Mouse (Mus musculus) liver, embryonic 12.5 days (tissue): Measurements from ENCODE around the gene Alg2. TPM values are rescaled to one million over a fixed set of nuclear protein-coding genes. Genes with fewer than 3 reads are reported as not detected.

Experiments used
- ATAC-seq: fragments of 200-750 bp; cut with Nextera tagmentation; 2 replicates; pipeline ENCODE4 v1.8.0; 2017; ENCODE audit warnings: moderate number of reproducible peaks, mild to moderate bottlenecking, moderate library complexity
- H3K27ac ChIP-seq: fragments of 300-500 bp; sonication (generic); 2 replicates; pipeline ENCODE4 v1.5.1; 2016; ENCODE audit warnings: mild to moderate bottlenecking
- H3K27me3 ChIP-seq: fragments of 300-500 bp; sonication (generic); replicated peaks from 2 replicates; pipeline ENCODE4 v1.6.1; 2016; ENCODE audit warnings: mild to moderate bottlenecking, moderate library complexity
- H3K36me3 ChIP-seq: fragments of 300-500 bp; sonication (generic); 2 replicates; pipeline ENCODE4 v1.6.1; 2016; ENCODE audit warnings: mild to moderate bottlenecking, moderate library complexity
- H3K4me1 ChIP-seq: fragments of 300-500 bp; sonication (generic); 2 replicates; pipeline ENCODE4 v1.6.1; 2016
- H3K4me2 ChIP-seq: fragments of 300-500 bp; sonication (generic); 2 replicates; pipeline ENCODE4 v1.6.1; 2016; ENCODE audit warnings: mild to moderate bottlenecking, moderate library complexity
- H3K4me3 ChIP-seq: fragments of 300-500 bp; sonication (generic); 2 replicates; pipeline ENCODE4 v1.5.1; 2016; ENCODE audit warnings: mild to moderate bottlenecking, moderate library complexity
- H3K9ac ChIP-seq: fragments of 300-500 bp; sonication (generic); 2 replicates; pipeline ENCODE4 v1.6.1; 2016; ENCODE audit warnings: mild to moderate bottlenecking, moderate library complexity
- H3K9me3 ChIP-seq: fragments of 300-500 bp; sonication (generic); replicated peaks from 2 replicates; pipeline ENCODE4 v1.6.1; 2016; ENCODE audit warnings: mild to moderate bottlenecking, moderate library complexity
- WGBS: fragments of 180-500 bp; shearing (Covaris S2); methylation state at CpG from one replicate; pipeline ENCODE4 v1.1.7; 2016; ENCODE audit not compliant: insufficient replicate concordance; 5-methylcytosine and 5-hydroxymethylcytosine counted together
- polyA plus RNA-seq: library from polyadenylated mRNA; unstranded; fragments of >200 nt; fragmentation: Nextera tagmentation; extraction: Ambion mirVana; gene quantifications from 2 replicates; pipeline ENCODE4 v1.2.1, GENCODE M21; 2016

Alg2 gene
- polyA plus RNA-seq, 1 experiment from 2014 or later: 25.3 TPM

- no peaks in the 10 kb centered on the region for H3K27me3 ChIP-seq
- no peak overlapping the region for H3K9ac ChIP-seq
- ATAC-seq: no peak
- no peak overlapping the region for H3K27ac ChIP-seq
- H3K4me1 ChIP-seq: no peaks in the 10 kb centered on the region
- WGBS: 64% methylated on average over 8 of the region's 8 CpGs
- no peaks in the 10 kb centered on the region for H3K36me3 ChIP-seq
- H3K4me2 ChIP-seq: no peak overlapping the region
- no peaks in the 10 kb centered on the region for H3K9me3 ChIP-seq
- H3K4me3 ChIP-seq: no peak overlapping the region
These were observed 19.3 kb upstream of the Alg2 start for GRCm38 (mm10) chr4:47493456-47493855.

DNA sequence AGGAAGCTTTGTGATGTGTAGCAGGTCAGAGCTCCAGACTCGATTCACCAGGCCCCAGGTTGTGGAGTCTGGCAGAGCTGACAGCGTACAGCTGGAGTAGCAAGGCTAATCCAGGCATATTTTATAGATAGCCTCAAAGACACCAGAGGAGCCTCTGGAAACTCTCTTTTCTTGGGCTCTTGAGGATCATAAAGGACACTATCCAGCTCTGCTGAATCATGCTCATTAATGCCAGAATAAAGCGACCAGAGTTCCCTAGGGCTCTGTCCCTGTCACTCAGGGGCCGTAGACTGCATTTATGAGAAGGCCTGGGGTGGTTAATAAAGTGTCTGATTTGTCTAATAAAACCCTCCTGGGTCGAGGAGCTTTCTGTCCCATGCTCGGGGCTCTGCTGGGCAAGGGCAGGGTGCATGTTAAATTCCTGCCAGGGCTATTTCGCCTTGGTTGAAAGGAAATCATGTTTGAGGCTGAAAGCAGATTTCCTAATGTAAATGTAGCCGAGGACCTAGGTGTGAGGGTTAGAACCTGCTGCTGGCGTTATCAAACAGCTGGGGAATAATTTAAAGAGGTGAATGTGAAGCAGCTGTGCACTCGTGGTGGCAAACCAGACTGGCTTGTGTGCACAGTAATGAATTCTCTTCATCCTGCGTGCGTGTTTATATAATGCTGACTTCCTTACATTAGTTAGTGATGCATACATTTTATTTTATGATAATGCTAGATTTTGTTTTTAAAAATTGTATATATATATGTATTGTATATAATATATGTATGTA lies 18.4 kb upstream of the Alg2 start:
- H3K9me3 ChIP-seq: no peaks in the 10 kb centered on the region
- H3K4me1 ChIP-seq: no peaks in the 10 kb centered on the region
- ATAC-seq: no peak
- H3K9ac ChIP-seq: no peak overlapping the region
- 60% methylated on average over 12 of the region's 12 CpGs for WGBS
- no peak overlapping the region for H3K27ac ChIP-seq
- H3K4me2 ChIP-seq: no peak overlapping the region
- H3K36me3 ChIP-seq: no peaks in the 10 kb centered on the region
- H3K4me3 ChIP-seq: no peak overlapping the region
- no peaks in the 10 kb centered on the region for H3K27me3 ChIP-seq

GRCm38 (mm10) chr4:47491243-47491642 lies 17.1 kb upstream of the Alg2 start:
- no peak for ATAC-seq
- WGBS: 69% methylated on average over 6 of the region's 6 CpGs
- H3K9me3 ChIP-seq: no peaks in the 10 kb centered on the region
- H3K36me3 ChIP-seq: no peaks in the 10 kb centered on the region
- H3K4me1 ChIP-seq: no peaks in the 10 kb centered on the region
- H3K4me2 ChIP-seq: no peak overlapping the region
- H3K27ac ChIP-seq: no peak overlapping the region
- no peaks in the 10 kb centered on the region for H3K27me3 ChIP-seq
- H3K9ac ChIP-seq: no peak overlapping the region
- H3K4me3 ChIP-seq: no peak overlapping the region

DNA sequence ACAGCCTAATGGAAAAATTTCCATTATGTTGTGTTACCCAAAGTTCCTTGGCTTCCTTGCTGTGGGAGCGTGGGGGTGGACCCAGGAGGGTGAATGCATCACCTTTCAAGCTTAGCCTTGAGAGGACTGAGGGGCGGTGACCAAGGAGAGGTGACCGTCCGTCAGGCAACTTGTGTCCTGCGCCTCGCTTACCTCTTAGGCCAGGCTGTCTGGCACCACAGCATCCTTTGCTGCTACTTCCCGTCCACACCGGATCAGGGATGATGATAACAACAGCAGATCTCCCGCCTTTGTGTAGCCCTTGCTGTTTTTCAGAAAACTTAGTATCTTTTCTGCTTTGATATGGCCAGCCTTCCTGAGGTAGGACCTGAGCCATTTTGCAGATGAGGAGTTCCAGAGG lies 6.4 kb upstream of the Alg2 start:
- no peak for ATAC-seq
- H3K27me3 ChIP-seq: no peaks in the 10 kb centered on the region

GRCm38 (mm10) chr4:47480095-47480494 lies 6.0 kb upstream of the Alg2 start:
- H3K27me3 ChIP-seq: no peaks in the 10 kb centered on the region
- H3K4me3 ChIP-seq: no peak overlapping the region
- no peak overlapping the region for H3K4me2 ChIP-seq
- peaks cover 82% of the 10 kb centered on the region for H3K36me3 ChIP-seq
- WGBS: 86% methylated on average over 13 of the region's 13 CpGs
- no peaks in the 10 kb centered on the region for H3K9me3 ChIP-seq
- no peak overlapping the region for H3K9ac ChIP-seq
- no peak for ATAC-seq
- peaks cover 14% of the 10 kb centered on the region for H3K4me1 ChIP-seq
- H3K27ac ChIP-seq: no peak overlapping the region

More for the DNA sequence above, 6.4 kb upstream of the Alg2 start:
- H3K9ac ChIP-seq: no peak overlapping the region
- peaks cover 82% of the 10 kb centered on the region for H3K36me3 ChIP-seq
- no peak overlapping the region for H3K4me2 ChIP-seq
- H3K9me3 ChIP-seq: no peaks in the 10 kb centered on the region
- 84% methylated on average over 9 of the region's 9 CpGs for WGBS
- H3K4me1 ChIP-seq: peaks cover 9% of the 10 kb centered on the region
- H3K4me3 ChIP-seq: no peak overlapping the region
- no peak overlapping the region for H3K27ac ChIP-seq

DNA sequence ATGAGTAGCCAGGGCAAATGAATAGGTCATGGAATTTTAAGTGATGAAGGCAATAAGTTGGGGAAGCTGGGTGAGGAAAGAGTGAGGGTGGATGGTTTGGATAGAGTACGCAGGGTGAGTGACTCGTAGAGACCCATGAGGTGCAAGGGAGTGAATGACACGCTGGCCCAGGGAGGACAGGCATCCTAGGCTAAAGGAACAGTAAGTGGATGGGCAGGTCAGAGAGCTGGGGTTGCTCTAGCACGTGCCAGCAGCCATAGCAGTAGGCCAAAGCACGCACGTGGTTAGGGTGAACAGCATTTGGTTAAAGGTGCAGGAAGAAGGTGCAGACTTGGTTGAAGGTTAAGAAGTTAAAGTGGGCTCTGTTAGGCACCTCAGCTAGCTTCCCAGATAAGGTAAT lies 3.4 kb upstream of the Alg2 start:
- no peak overlapping the region for H3K4me3 ChIP-seq
- no peak overlapping the region for H3K27ac ChIP-seq
- H3K9me3 ChIP-seq: no peaks in the 10 kb centered on the region
- H3K4me2 ChIP-seq: no peak overlapping the region
- H3K36me3 ChIP-seq: peaks cover 64% of the 10 kb centered on the region
- H3K9ac ChIP-seq: no peak overlapping the region
- no peak for ATAC-seq
- H3K4me1 ChIP-seq: peaks cover 24% of the 10 kb centered on the region
- WGBS: 88% methylated on average over 6 of the region's 6 CpGs
- H3K27me3 ChIP-seq: no peaks in the 10 kb centered on the region

GRCm38 (mm10) chr4:47474730-47475643 lies 854 bp upstream of the Alg2 start:
- peak overlapping the region; percentile 92 for H3K27ac ChIP-seq
- WGBS: 11% methylated on average over 31 of the region's 31 CpGs
- H3K9me3 ChIP-seq: no peaks in the 10 kb centered on the region
- peaks cover 64% of the 10 kb centered on the region for H3K36me3 ChIP-seq
- peaks cover 26% of the 10 kb centered on the region for H3K4me1 ChIP-seq
- peak; percentile 3; the same call in 1 of the 2 replicates for ATAC-seq
- H3K27me3 ChIP-seq: no peaks in the 10 kb centered on the region
- peak overlapping the region; percentile 86 for H3K9ac ChIP-seq
- H3K4me3 ChIP-seq: peak overlapping the region; percentile 89
- H3K4me2 ChIP-seq: peak overlapping the region; percentile 89

GRCm38 (mm10) chr4:47473586-47473967 lies 556 bp downstream of the Alg2 start:
- Histone ChIP-seq H3K4me3 (peak overlapping the region; percentile 89), H3K9me3 (peaks cover 1% of the 10 kb centered on the region; the same call in 1 of the 2 replicates), H3K4me1 (peaks cover 26% of the 10 kb centered on the region), H3K27me3 (no peaks in the 10 kb centered on the region), H3K4me2 (peak overlapping the region; percentile 89), H3K27ac (peak overlapping the region; percentile 92), H3K36me3 (peaks cover 66% of the 10 kb centered on the region), H3K9ac (peak overlapping the region; percentile 86)
- 4% methylated on average over 8 of the region's 14 CpGs for WGBS
- no peak for ATAC-seq

DNA sequence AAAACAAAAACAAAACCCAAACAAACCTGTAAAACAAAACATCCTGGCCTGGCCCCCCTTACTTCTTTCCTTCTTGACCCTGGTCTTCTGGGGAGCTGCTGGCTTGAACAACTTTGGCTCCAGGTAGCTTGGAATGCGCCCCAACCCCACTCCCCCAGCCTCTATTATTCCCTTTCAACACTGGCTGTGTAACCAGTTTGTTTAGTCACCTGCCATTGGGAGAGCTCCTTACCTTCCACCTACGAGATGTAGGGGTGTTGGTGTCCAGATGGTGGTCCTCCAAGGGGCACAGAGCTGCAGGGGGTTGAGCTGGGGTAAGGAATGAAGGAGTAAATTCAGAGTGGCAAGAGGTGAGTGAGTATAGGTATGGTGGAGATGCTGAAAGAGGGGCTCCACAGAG lies 6.9 kb downstream of the Alg2 start:
- H3K4me1 ChIP-seq: no peaks in the 10 kb centered on the region; the same call in 1 of the 2 replicates
- no peak overlapping the region for H3K4me3 ChIP-seq
- no peak overlapping the region for H3K9ac ChIP-seq
- no peak overlapping the region for H3K4me2 ChIP-seq
- ATAC-seq: no peak
- 89% methylated on average over 2 of the region's 2 CpGs for WGBS
- peaks cover 63% of the 10 kb centered on the region for H3K36me3 ChIP-seq
- H3K9me3 ChIP-seq: peaks cover 4% of the 10 kb centered on the region; the same call in 1 of the 2 replicates
- H3K27ac ChIP-seq: no peak overlapping the region
- no peaks in the 10 kb centered on the region for H3K27me3 ChIP-seq

DNA sequence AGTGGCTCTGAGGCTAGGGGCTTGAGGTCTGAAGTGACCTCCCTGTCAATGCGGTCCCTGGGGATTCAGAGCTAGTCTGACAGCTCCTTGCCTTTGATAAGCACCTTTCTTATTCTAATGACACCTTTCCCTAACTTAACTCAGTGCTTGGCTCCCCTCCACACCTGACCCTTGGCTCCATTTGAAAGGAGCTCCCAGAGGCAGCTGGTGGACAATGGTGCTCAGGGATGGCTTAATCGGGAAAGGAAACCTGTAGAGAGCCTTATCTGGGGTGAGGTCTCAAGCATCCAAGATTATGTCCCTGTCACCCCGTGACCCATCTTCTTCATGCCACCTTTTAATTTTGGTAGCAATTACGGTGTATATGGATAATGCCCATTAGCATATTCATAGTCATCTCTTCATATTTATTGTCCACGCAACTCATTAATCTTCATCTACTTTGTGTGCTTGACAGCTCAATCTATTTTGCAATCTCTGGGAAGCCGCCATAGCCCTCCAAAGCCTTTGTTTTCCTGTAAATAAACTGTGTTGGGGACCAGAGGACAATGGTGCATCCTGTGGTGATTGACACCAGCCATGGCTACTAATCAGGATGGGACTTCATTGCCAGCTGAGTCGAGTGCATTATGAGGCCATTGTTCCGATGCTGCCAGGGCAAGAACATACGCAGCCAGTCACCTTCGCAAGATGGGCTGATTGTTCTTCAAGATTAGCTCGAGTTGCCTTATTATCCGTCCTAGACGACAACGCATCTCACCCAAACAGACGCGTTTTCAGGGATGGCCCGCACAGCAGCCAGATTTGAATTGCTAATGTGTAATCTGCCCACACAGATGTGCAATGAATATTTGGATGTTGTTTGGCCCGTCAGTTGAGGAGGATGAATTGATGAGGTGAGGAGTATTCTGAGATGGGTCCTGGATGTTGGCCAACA lies 24.3 kb downstream of the Alg2 start:
- no peak overlapping the region for H3K9ac ChIP-seq
- H3K4me1 ChIP-seq: no peaks in the 10 kb centered on the region
- no peak overlapping the region for H3K4me2 ChIP-seq
- no peak overlapping the region for H3K27ac ChIP-seq
- no peaks in the 10 kb centered on the region for H3K36me3 ChIP-seq
- no peaks in the 10 kb centered on the region for H3K9me3 ChIP-seq
- no peak overlapping the region for H3K4me3 ChIP-seq
- no peak for ATAC-seq
- 32% methylated on average over 18 of the region's 18 CpGs for WGBS
- H3K27me3 ChIP-seq: peaks cover 20% of the 10 kb centered on the region

GRCm38 (mm10) chr4:47449116-47449515 lies 25.0 kb downstream of the Alg2 start:
- peaks cover 20% of the 10 kb centered on the region for H3K27me3 ChIP-seq
- H3K4me1 ChIP-seq: no peaks in the 10 kb centered on the region
- H3K9ac ChIP-seq: no peak overlapping the region
- H3K4me3 ChIP-seq: no peak overlapping the region
- H3K27ac ChIP-seq: no peak overlapping the region
- H3K9me3 ChIP-seq: no peaks in the 10 kb centered on the region
- ATAC-seq: no peak
- H3K36me3 ChIP-seq: no peaks in the 10 kb centered on the region
- no peak overlapping the region for H3K4me2 ChIP-seq
- 41% methylated on average over 5 of the region's 5 CpGs for WGBS
